Mouse (Mus musculus): ENCODE data around the gene Ctdspl. TPM values are rescaled to one million over a fixed set of nuclear protein-coding genes. Genes with fewer than 3 reads are reported as not detected.

Ctdspl gene
- polyA plus RNA-seq, 1 experiment from 2014 or later = 2.7 TPM

DNA sequence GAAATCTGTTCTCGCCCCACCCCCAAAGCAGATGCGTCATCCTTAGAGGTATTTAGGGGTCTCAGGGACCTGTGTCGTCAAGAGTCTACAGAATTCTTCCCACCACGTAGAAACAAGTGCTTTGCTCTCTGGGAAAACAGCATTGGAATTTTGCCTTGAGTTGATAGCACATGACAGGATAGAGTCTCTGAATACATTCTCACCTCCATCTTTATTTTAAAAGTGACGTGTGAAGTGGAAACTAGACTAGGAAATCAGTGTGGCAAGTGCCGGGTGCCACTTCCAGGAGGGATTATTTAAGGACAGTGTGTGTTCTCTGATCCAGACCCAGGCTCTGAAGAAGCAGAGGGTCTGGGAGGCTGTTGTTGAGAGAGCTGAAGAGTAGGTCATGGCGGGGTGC, 64.2 kb downstream of the Ctdspl start:
- Histone ChIP-seq H3K4me3 (replicated peaks) (no peak overlapping the region), H3K4me1 (replicated peaks) (peaks cover 51% of the 10 kb centered on the region), H3K36me3 (no peaks in the 10 kb centered on the region), H3K27ac (no peak overlapping the region), H3K4me2 (no peak overlapping the region), H3K9me3 (replicated peaks) (no peaks in the 10 kb centered on the region), H3K27me3 (no peaks in the 10 kb centered on the region), H3K9ac (no peak overlapping the region)
- DNase-seq (no peak), ATAC-seq (ENCODE audit: low read depth) (no peak)
- WGBS (ENCODE audit: insufficient replicate concordance) = 68% methylated on average over 7 of the region's 7 CpGs

DNA sequence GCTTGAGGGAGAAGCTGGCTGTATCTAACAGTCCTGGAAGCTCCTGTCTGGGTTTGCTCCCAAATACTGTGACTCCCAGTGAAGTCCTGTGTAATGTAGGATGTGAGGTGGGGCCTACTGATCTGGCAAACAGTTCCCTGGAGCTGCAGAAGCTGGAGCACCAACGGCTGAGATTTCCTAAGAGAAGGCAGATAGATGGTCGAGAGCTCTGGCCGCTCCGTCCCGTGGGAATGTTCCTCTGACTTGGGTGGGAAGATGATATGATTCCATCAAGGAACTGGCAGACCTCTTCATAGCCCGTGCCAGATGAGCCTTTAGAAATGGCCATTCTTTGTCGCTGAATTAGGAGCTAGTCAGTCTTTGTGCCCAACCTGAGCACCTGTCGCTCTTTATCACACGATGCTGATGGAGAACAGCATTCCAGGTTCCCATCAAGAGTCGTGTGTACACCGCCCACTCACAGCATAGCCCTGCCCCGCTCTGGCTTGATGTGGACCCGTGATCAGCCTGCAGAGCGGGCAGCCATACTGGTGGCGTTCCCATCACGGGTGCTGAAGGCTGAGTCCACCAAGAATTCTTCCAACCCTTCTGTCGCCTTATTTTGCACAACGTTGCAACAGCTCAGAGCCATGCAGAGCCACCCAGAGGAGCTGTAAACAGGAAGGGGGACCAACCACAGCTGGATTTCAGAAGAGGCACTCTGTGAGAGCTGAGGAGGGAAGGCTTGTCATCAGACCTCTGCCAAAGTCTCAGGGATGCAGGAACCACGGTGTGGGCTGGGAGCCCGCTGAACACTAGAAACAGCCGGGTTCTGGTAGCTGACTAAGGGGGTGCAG, 65.7 kb downstream of the Ctdspl start:
- Histone ChIP-seq H3K36me3 (no peaks in the 10 kb centered on the region), H3K9me3 (replicated peaks) (no peaks in the 10 kb centered on the region), H3K9ac (no peak overlapping the region), H3K27me3 (no peaks in the 10 kb centered on the region), H3K27ac (no peak overlapping the region), H3K4me2 (no peak overlapping the region), H3K4me1 (replicated peaks) (peaks cover 53% of the 10 kb centered on the region), H3K4me3 (replicated peaks) (no peak overlapping the region)
- 64% methylated on average over 21 of the region's 21 CpGs for WGBS (ENCODE audit: insufficient replicate concordance)
- ATAC-seq (ENCODE audit: low read depth) (no peak), DNase-seq (no peak)

DNA sequence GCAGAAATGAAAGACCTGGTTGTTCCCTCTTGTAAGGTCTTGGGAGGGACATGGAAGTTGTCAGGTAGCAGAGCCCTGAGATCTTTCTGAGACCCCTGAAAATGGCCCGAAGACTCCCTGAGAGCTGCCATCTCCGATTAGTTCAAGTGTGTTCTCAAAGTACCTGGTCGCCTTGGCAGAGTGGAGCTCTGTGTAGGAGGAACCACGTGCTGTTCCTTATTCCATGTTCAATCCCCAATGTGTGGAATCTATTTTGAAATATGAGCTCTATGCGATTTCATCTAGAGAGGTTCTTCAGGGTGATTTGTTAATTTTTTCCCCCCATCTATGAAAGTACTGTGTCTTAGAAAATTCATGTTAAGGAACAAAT, 66.3 kb downstream of the Ctdspl start:
- H3K4me3 ChIP-seq (replicated peaks) = no peak overlapping the region
- WGBS (ENCODE audit: insufficient replicate concordance) = 68% methylated on average over 5 of the region's 5 CpGs
- no peak overlapping the region for H3K27ac ChIP-seq
- H3K4me2 ChIP-seq = no peak overlapping the region
- DNase-seq = no peak
- peaks cover 53% of the 10 kb centered on the region for H3K4me1 ChIP-seq (replicated peaks)
- H3K9ac ChIP-seq = no peak overlapping the region
- no peaks in the 10 kb centered on the region for H3K9me3 ChIP-seq (replicated peaks)
- ATAC-seq (ENCODE audit: low read depth) = no peak
- no peaks in the 10 kb centered on the region for H3K36me3 ChIP-seq
- no peaks in the 10 kb centered on the region for H3K27me3 ChIP-seq

DNA sequence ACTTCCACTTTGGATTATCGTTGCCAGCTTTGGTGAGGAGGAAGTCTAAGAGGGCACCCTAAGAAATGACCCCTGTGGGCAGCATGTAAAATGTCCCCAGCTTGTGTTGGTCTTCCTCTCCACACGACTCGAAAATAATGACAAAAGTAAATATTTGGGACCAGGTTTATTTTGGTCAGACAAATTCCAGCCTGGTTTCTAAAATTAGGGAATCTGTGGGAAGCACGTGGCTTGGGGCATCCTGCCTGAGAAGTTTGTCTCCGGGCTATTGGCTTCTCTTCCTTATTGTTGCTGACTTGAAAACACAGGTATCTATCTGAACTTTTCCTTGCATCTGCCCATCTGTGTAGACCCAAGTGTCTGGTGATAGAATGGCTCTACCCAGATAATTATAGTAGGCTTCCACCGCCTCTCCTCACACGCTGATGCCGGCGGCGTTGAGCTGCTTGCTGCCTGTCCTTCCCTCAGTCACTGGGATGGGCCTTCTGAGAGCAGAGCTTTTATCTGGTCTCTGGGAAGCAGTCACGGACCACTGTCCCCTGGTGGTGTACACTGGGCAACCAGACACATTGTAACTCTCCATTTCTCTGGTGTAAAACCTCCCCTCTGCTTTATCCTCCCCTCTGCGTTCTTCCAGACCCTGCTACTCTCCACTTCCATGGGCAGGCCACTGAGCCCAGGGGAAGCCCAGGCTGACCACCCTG, 68.4 kb downstream of the Ctdspl start:
- 42% methylated on average over 12 of the region's 12 CpGs for WGBS (ENCODE audit: insufficient replicate concordance)
- no peak overlapping the region for H3K4me2 ChIP-seq
- peaks cover 50% of the 10 kb centered on the region for H3K4me1 ChIP-seq (replicated peaks)
- H3K9me3 ChIP-seq (replicated peaks) = no peaks in the 10 kb centered on the region
- H3K36me3 ChIP-seq = no peaks in the 10 kb centered on the region
- DNase-seq = no peak
- peak overlapping the region; percentile 21; the same call in 1 of the 2 replicates for H3K27ac ChIP-seq
- H3K27me3 ChIP-seq = no peaks in the 10 kb centered on the region
- no peak overlapping the region for H3K4me3 ChIP-seq (replicated peaks)
- H3K9ac ChIP-seq = no peak overlapping the region
- ATAC-seq (ENCODE audit: low read depth) = peak; percentile 10

DNA sequence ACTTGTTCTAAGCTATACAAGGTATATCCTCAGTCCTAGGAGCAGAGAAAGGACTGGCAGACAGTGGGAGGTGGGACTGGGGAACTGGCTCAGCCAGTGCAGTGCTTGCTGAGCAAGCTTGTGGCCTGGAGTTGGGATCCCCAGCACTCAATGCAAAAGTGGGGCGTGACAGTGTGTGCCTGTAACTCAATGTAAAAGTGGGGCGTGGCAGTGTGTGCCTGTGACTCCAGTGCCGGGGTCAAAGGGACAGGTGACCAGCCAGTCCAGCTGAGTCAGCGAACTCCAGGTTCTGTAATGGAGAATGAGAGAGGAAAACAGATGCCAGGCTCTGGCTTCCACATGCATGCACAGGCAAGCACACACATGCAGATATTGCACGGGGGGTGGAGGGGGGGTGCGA, 69.3 kb downstream of the Ctdspl start:
- WGBS (ENCODE audit: insufficient replicate concordance) = 56% methylated on average over 6 of the region's 6 CpGs
- peak overlapping the region; percentile 21; the same call in 1 of the 2 replicates for H3K27ac ChIP-seq

DNA sequence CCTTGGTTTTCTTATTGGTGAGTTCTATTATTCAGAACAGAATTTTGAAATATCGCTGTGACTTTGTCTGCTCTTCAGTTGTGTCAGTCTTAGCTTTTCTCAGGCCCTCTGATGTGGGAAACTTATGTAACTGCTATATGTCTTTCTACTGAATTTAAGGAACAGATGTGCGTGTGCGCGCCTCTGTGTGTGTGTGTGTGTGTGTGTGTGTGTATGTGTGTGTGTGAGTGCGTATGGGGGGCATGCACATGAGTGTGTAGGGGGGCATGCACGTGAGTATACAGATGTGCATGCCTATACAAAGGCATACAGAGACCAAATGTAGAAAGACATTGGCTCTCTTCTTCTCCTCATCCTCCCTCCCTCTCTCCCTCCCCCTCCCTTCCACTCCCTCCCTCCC, 71.0 kb downstream of the Ctdspl start:
- Histone ChIP-seq H3K9me3 (replicated peaks) (no peaks in the 10 kb centered on the region), H3K4me3 (replicated peaks) (no peak overlapping the region), H3K4me2 (no peak overlapping the region), H3K4me1 (replicated peaks) (peaks cover 46% of the 10 kb centered on the region), H3K36me3 (no peaks in the 10 kb centered on the region), H3K9ac (no peak overlapping the region), H3K27me3 (no peaks in the 10 kb centered on the region), H3K27ac (no peak overlapping the region)
- DNase-seq (no peak), ATAC-seq (ENCODE audit: low read depth) (no peak)
- WGBS (ENCODE audit: insufficient replicate concordance) = 78% methylated on average over 6 of the region's 6 CpGs

More for the DNA sequence above, 69.3 kb downstream of the Ctdspl start:
- peak; percentile 21; the same call in 1 of the 2 replicates for ATAC-seq (ENCODE audit: low read depth)
- Histone ChIP-seq H3K4me2 (no peak overlapping the region), H3K27me3 (no peaks in the 10 kb centered on the region), H3K4me1 (replicated peaks) (peaks cover 46% of the 10 kb centered on the region), H3K9me3 (replicated peaks) (no peaks in the 10 kb centered on the region), H3K9ac (no peak overlapping the region), H3K36me3 (no peaks in the 10 kb centered on the region), H3K4me3 (replicated peaks) (no peak overlapping the region)
- DNase-seq = no peak

DNA sequence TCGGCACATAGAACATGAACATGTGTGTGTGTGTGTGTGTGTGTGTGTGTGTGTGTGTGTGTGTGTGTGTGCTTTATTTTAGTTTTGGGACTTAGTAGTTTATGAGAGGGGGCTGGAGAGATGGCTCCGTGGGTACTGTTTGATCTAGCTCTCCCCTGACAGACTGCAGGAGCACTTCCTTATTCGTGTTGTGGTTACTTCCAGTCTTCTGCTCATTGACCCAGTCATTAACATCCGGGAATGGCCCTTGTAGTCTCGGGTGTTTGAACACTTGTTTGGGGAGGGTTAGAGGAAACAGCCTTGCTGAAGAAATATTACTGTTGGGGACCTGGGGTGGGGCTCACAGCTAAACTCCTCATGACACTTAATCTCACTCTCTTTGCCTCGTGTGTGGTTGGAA, 73.9 kb downstream of the Ctdspl start:
- WGBS (ENCODE audit: insufficient replicate concordance) = 18% methylated on average over 6 of the region's 6 CpGs
- Histone ChIP-seq H3K4me1 (replicated peaks) (peaks cover 58% of the 10 kb centered on the region), H3K36me3 (no peaks in the 10 kb centered on the region), H3K9ac (no peak overlapping the region), H3K27ac (no peak overlapping the region), H3K4me2 (no peak overlapping the region), H3K27me3 (no peaks in the 10 kb centered on the region), H3K4me3 (replicated peaks) (no peak overlapping the region), H3K9me3 (replicated peaks) (no peaks in the 10 kb centered on the region)
- DNase-seq (no peak), ATAC-seq (ENCODE audit: low read depth) (no peak)

DNA sequence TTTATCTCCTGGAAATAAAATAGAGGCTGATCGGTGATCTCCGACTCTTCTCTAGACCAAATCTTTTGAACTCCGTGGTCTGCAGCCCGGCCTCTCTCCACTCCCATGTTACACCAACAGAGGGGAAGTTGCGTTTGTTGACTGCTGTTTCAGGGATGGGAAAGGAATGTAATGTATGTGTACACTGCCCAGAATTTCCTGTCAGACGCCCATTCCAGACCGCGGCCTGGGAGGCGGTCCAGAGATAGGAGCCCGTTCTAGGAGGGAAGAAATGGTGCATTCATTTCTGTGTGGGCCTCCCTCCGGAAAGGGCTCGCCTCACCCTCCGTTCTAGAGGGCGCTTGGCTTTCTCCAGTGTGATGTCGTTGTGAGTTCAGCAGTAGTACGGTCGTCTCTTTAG, 76.0 kb downstream of the Ctdspl start:
- WGBS (ENCODE audit: insufficient replicate concordance) = 15% methylated on average over 17 of the region's 17 CpGs
- H3K36me3 ChIP-seq = no peaks in the 10 kb centered on the region
- peak overlapping the region; percentile 21 for H3K4me2 ChIP-seq
- H3K4me1 ChIP-seq (replicated peaks) = peaks cover 50% of the 10 kb centered on the region
- no peaks in the 10 kb centered on the region for H3K27me3 ChIP-seq
- ATAC-seq (ENCODE audit: low read depth) = peak; percentile 53
- H3K9me3 ChIP-seq (replicated peaks) = no peaks in the 10 kb centered on the region
- H3K4me3 ChIP-seq (replicated peaks) = no peak overlapping the region
- H3K27ac ChIP-seq = peak overlapping the region; percentile 66
- H3K9ac ChIP-seq = no peak overlapping the region
- DNase-seq = no peak

DNA sequence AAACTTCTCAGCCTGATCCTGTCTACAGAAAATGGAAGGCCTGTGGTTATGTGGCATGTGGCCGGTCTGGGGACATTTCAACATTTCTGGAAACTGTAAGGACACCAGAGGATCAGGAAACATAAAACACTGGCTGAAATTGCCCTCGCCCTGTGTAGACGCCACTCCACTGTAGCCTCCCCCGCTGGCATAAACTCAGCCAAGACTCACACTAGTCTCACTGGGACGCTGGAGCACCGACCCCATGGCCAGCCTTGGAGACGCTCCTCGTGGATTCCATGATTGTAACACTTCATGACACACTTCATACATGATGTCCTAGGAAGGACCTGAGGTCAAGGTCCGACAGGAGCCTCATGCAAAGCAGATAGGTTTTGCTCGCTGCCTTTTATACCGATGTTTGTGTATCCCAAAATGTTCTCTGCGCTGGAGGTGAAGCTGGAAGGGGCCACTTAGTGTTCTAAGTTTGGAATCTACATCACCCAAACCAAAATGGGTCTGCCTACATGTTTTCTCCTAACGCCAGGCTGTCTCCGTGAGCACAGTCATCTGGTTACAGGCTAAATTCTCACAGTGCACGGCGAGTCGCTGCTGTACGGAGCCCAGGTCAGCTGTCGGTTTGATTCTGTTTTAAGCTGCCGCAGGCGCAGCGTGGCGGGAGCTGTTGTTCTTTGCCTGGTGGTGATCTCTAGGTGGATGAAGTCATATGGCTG, 77.9 kb downstream of the Ctdspl start:
- H3K27ac ChIP-seq = no peak overlapping the region
- no peak for ATAC-seq (ENCODE audit: low read depth)
- no peaks in the 10 kb centered on the region for H3K36me3 ChIP-seq
- peaks cover 54% of the 10 kb centered on the region for H3K4me1 ChIP-seq (replicated peaks)
- H3K27me3 ChIP-seq = no peaks in the 10 kb centered on the region
- 78% methylated on average over 23 of the region's 23 CpGs for WGBS (ENCODE audit: insufficient replicate concordance)
- no peaks in the 10 kb centered on the region for H3K9me3 ChIP-seq (replicated peaks)
- H3K4me3 ChIP-seq (replicated peaks) = no peak overlapping the region
- H3K9ac ChIP-seq = no peak overlapping the region
- no peak for DNase-seq
- H3K4me2 ChIP-seq = no peak overlapping the region

DNA sequence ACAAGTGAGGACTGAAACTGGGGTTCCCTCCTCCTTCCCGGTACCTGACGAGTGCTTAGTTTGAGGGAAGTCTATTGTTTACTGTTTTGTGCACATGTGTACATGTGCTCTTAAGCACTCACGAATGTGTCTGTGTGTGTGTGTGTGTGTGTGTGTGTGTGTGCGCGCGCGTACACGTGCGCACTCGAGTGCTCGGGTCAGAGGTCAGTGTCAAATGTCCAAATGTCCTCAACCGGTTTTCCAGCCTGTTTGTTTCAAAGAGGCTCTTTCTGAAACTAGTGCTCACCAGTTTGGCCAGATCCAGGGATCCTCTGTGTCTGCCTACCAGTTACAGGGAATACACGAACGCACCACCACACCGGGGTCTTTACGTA, 78.4 kb downstream of the Ctdspl start:
- DNase-seq (no peak), ATAC-seq (ENCODE audit: low read depth) (no peak)
- H3K9me3 ChIP-seq (replicated peaks) = no peaks in the 10 kb centered on the region
- no peak overlapping the region for H3K9ac ChIP-seq
- H3K4me2 ChIP-seq = no peak overlapping the region
- no peaks in the 10 kb centered on the region for H3K27me3 ChIP-seq
- peaks cover 50% of the 10 kb centered on the region for H3K4me1 ChIP-seq (replicated peaks)
- no peak overlapping the region for H3K4me3 ChIP-seq (replicated peaks)
- WGBS (ENCODE audit: insufficient replicate concordance) = 83% methylated on average over 16 of the region's 16 CpGs
- H3K27ac ChIP-seq = no peak overlapping the region
- H3K36me3 ChIP-seq = no peaks in the 10 kb centered on the region

DNA sequence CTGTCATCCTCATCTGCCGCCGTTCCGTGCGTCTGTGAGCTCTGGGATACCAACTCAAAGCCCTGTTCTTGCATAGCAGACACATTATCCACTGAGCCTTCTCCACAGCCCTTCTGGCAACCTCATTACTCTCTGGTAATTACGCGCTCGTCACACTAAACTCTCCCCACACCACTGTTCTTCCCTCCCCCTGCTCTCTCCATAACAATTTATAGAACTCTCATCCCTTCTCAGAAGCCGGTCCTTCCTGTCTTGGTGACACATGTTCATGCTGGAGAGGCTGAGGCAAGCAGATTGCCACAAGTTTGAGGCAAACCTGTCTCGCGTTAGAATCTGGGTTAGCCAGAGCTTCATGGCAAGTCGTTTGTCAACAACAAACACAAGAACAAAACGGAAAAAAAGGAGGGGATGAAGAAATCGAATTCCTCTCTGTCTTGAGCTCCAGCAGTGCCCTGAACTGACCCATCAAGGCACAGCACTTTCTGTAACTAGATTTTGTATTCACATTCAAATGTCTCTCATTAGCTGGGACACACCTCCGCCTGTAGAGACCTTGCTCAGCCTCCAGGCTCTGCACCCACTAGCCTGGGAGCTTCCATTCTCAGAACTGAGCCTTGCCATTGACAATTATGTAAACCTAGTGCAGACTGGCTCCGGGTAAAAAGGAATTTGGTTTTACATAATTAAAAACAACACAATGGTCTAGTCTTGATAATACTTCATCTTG, 79.2 kb downstream of the Ctdspl start:
- Histone ChIP-seq H3K4me2 (no peak overlapping the region), H3K9ac (no peak overlapping the region), H3K36me3 (no peaks in the 10 kb centered on the region), H3K4me3 (replicated peaks) (no peak overlapping the region), H3K4me1 (replicated peaks) (peaks cover 49% of the 10 kb centered on the region), H3K27me3 (no peaks in the 10 kb centered on the region), H3K27ac (no peak overlapping the region), H3K9me3 (replicated peaks) (no peaks in the 10 kb centered on the region)
- 72% methylated on average over 15 of the region's 15 CpGs for WGBS (ENCODE audit: insufficient replicate concordance)
- no peak for DNase-seq
- no peak for ATAC-seq (ENCODE audit: low read depth)
